Mouse (Mus musculus): ENCODE measurements around the gene Nrd1. TPM values are rescaled to one million over a fixed set of nuclear protein-coding genes. Genes with fewer than 3 reads are reported as not detected.

Nrd1 gene
- polyA plus RNA-seq, 1 experiment from 2014 or later, result 57.2 TPM

DNA sequence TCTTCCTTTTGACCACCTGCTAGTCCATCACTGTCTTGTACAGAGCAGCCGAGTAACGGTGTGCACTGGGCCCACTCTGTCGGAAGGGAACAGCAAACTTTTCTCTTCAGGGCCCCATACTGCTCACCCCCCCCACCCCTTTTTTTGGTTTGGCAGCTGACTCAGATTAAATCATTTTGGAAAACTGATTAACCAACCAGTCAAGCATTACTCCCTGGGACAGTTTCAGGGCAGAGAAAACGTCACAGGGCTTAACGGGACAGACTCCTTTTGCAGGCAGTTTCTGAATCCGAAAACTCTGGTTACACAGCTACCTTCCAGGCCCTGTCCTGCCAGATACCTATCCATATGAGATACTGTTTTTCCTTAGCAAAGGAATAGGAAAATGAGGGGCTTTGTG lies 64.5 kb downstream of the Nrd1 start:
- 86% methylated on average over 6 of the region's 6 CpGs for WGBS
- Histone ChIP-seq H3K4me2 (replicated peaks; ENCODE audit: low read depth, low read length) (no peak overlapping the region), H3K36me3 (ENCODE audit: control insufficient read depth, insufficient read depth, low read length) (peaks cover 81% of the 10 kb centered on the region), H3K4me1 (ENCODE audit: control insufficient read depth, insufficient read depth, low read length) (no peaks in the 10 kb centered on the region), H3K27me3 (ENCODE audit: control insufficient read depth, insufficient read depth, low read length) (no peaks in the 10 kb centered on the region), H3K9ac (ENCODE audit: low read depth, low read length) (no peak overlapping the region), H3K9me3 (ENCODE audit: control insufficient read depth, low read length) (no peaks in the 10 kb centered on the region), H3K4me3 (ENCODE audit: low read length) (no peak overlapping the region), H3K27ac (ENCODE audit: low read depth, low read length) (no peak overlapping the region)
- ATAC-seq (ENCODE audit: low FRiP score, low TSS enrichment), result 0 out of 2 replicates have a peak, but pooled peaks have one; percentile 60

DNA sequence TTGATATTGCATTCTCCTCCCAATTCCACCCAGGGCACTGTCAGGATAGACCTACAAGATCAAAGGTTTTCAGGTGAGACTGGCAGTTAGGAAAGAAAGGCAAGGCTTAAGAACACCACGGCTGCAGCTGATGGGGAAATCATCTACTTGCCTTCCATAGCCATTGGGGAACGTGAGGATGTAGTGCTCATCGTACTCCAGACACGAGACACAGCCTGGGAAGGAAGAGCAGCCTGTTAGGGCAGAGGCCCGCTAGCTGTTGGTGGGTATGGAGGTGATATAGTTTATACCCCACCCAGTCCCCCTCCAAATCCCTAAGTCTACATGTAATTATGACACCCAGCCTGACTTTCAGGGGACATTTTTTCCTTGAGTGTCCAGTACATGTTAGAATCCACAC lies 65.3 kb downstream of the Nrd1 start:
- H3K27me3 ChIP-seq (ENCODE audit: control insufficient read depth, insufficient read depth, low read length), result no peaks in the 10 kb centered on the region
- peaks cover 75% of the 10 kb centered on the region for H3K36me3 ChIP-seq (ENCODE audit: control insufficient read depth, insufficient read depth, low read length)
- no peak for ATAC-seq (ENCODE audit: low FRiP score, low TSS enrichment)
- no peak overlapping the region for H3K4me3 ChIP-seq (ENCODE audit: low read length)
- WGBS, result 93% methylated on average over 5 of the region's 5 CpGs
- no peak overlapping the region for H3K4me2 ChIP-seq (replicated peaks; ENCODE audit: low read depth, low read length)
- no peaks in the 10 kb centered on the region for H3K9me3 ChIP-seq (ENCODE audit: control insufficient read depth, low read length)
- no peaks in the 10 kb centered on the region for H3K4me1 ChIP-seq (ENCODE audit: control insufficient read depth, insufficient read depth, low read length)
- H3K9ac ChIP-seq (ENCODE audit: low read depth, low read length), result no peak overlapping the region
- no peak overlapping the region for H3K27ac ChIP-seq (ENCODE audit: low read depth, low read length)

DNA sequence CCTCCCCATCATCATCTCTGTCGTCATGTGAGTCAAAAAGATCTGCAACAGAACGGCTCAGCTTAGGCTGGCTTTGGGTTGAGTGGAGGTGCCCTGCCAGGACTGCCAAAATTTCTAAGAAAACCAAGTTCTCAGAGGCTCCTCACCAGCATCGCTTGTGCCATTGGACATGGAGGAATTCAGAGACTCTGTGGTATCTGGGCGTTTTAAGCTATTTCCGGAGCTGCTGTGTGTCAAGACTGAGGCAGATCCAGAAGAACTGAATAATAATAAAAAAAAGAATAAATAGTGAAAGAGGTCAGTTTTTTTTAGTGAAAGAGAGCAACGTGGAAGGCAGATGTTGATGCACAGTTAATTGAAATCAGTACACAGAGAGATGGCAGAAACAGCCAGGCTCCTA lies 72.4 kb downstream of the Nrd1 start:
- WGBS, result 89% methylated on average over 6 of the region's 6 CpGs
- H3K4me3 ChIP-seq (ENCODE audit: low read length), result no peak overlapping the region
- no peaks in the 10 kb centered on the region for H3K27me3 ChIP-seq (ENCODE audit: control insufficient read depth, insufficient read depth, low read length)
- H3K27ac ChIP-seq (ENCODE audit: low read depth, low read length), result no peak overlapping the region
- no peaks in the 10 kb centered on the region for H3K9me3 ChIP-seq (ENCODE audit: control insufficient read depth, low read length)
- no peak overlapping the region for H3K4me2 ChIP-seq (replicated peaks; ENCODE audit: low read depth, low read length)
- no peaks in the 10 kb centered on the region for H3K4me1 ChIP-seq (ENCODE audit: control insufficient read depth, insufficient read depth, low read length)
- H3K9ac ChIP-seq (ENCODE audit: low read depth, low read length), result no peak overlapping the region
- peaks cover 28% of the 10 kb centered on the region; the same call in 1 of the 2 replicates for H3K36me3 ChIP-seq (ENCODE audit: control insufficient read depth, insufficient read depth, low read length)
- ATAC-seq (ENCODE audit: low FRiP score, low TSS enrichment), result no peak

DNA sequence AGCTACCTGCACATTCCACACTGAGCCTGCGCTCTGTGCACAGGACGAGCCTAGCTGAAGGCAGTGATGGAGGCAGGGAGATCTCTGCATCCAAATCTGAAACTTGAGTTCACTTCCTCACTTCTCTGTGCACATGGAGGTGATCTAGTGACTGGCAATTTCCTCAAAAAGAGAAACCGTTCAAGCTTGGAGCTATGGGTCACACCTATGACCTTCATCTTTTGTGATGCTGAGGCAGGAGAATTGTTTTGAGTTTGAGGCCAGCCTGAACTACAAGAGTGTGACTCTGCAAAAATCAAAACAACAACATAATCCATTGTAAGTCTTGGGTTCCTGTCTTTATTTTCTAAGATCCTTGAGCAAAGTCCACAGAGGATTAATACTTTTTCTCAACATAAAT lies 72.8 kb downstream of the Nrd1 start:
- H3K9me3 ChIP-seq (ENCODE audit: control insufficient read depth, low read length), result no peaks in the 10 kb centered on the region
- H3K27me3 ChIP-seq (ENCODE audit: control insufficient read depth, insufficient read depth, low read length), result no peaks in the 10 kb centered on the region
- peaks cover 24% of the 10 kb centered on the region; the same call in 1 of the 2 replicates for H3K36me3 ChIP-seq (ENCODE audit: control insufficient read depth, insufficient read depth, low read length)
- no peaks in the 10 kb centered on the region for H3K4me1 ChIP-seq (ENCODE audit: control insufficient read depth, insufficient read depth, low read length)
- no peak for ATAC-seq (ENCODE audit: low FRiP score, low TSS enrichment)
- H3K9ac ChIP-seq (ENCODE audit: low read depth, low read length), result no peak overlapping the region
- 90% methylated on average over 3 of the region's 3 CpGs for WGBS
- no peak overlapping the region for H3K4me2 ChIP-seq (replicated peaks; ENCODE audit: low read depth, low read length)
- H3K27ac ChIP-seq (ENCODE audit: low read depth, low read length), result no peak overlapping the region
- no peak overlapping the region for H3K4me3 ChIP-seq (ENCODE audit: low read length)

DNA sequence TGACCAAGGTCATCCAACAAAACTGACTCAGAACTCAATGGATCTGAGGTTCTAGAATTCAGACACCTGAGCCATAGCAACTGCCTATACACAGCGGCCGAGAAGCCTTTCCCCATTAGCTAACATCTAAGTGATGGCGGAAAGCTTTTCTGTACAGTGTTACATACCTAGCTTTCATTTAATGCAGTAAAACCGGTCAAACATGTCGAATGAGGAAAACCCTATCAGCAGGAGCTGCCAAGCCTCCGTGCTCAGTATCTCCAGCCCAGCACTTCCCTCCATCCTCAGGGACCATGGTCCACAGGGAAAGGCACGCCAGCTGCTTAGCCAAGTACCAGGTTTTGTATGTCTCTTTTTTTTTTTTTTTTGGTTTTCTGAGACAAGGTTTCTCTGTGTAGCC lies 78.5 kb downstream of the Nrd1 start:
- no peaks in the 10 kb centered on the region for H3K27me3 ChIP-seq (ENCODE audit: control insufficient read depth, insufficient read depth, low read length)
- H3K4me3 ChIP-seq (ENCODE audit: low read length), result no peak overlapping the region
- no peak overlapping the region for H3K9ac ChIP-seq (ENCODE audit: low read depth, low read length)
- no peaks in the 10 kb centered on the region for H3K9me3 ChIP-seq (ENCODE audit: control insufficient read depth, low read length)
- H3K4me1 ChIP-seq (ENCODE audit: control insufficient read depth, insufficient read depth, low read length), result no peaks in the 10 kb centered on the region
- H3K4me2 ChIP-seq (replicated peaks; ENCODE audit: low read depth, low read length), result no peak overlapping the region
- peaks cover 10% of the 10 kb centered on the region; the same call in 1 of the 2 replicates for H3K36me3 ChIP-seq (ENCODE audit: control insufficient read depth, insufficient read depth, low read length)
- 85% methylated on average over 7 of the region's 7 CpGs for WGBS
- ATAC-seq (ENCODE audit: low FRiP score, low TSS enrichment), result no peak
- H3K27ac ChIP-seq (ENCODE audit: low read depth, low read length), result no peak overlapping the region

DNA sequence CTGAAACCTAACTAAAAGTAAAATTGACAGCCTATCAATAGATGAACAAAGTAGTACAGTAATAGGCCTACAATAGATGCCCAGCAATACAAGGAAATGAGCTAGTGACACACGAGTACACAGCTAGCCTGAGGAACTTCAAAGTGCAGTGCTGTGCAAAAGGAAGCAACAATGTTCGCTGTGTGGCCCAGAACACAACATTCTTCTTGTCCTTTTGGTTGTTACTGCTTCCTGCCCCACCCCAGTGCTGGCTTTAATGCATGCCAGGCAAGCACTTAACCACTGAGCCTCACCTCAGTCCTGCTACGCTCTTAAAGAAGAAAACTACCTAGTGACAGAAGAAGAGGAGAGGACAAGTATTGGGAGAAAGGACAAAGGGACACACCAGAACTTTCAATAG lies 79.2 kb downstream of the Nrd1 start:
- Histone ChIP-seq H3K9ac (ENCODE audit: low read depth, low read length) (no peak overlapping the region), H3K4me3 (ENCODE audit: low read length) (no peak overlapping the region), H3K4me1 (ENCODE audit: control insufficient read depth, insufficient read depth, low read length) (no peaks in the 10 kb centered on the region), H3K4me2 (replicated peaks; ENCODE audit: low read depth, low read length) (no peak overlapping the region), H3K36me3 (ENCODE audit: control insufficient read depth, insufficient read depth, low read length) (peaks cover 10% of the 10 kb centered on the region; the same call in 1 of the 2 replicates), H3K27ac (ENCODE audit: low read depth, low read length) (peak overlapping the region; percentile 42; the same call in 1 of the 2 replicates), H3K9me3 (ENCODE audit: control insufficient read depth, low read length) (no peaks in the 10 kb centered on the region), H3K27me3 (ENCODE audit: control insufficient read depth, insufficient read depth, low read length) (no peaks in the 10 kb centered on the region)
- no peak for ATAC-seq (ENCODE audit: low FRiP score, low TSS enrichment)
- WGBS, result 64% methylated on average over 3 of the region's 3 CpGs

DNA sequence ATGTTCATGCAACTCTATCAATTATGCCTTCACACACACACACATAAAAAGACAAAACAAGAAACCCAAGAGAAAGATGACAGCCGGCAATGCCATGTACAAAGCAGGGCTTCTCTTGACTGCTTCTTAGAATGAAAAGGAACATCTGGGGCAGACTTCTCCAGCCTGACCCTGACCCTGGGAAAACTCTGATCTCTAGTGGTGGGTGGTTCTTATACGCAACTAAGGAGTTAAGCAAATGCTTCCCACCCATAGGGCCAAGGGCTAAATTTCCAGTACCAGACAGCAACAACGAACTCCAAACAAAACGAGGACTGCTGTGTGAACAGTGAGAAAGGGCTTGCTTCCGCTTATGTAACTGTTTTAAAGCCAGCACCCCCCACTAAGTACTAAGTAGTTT lies 79.7 kb downstream of the Nrd1 start:
- Histone ChIP-seq H3K9me3 (ENCODE audit: control insufficient read depth, low read length) (no peaks in the 10 kb centered on the region), H3K4me1 (ENCODE audit: control insufficient read depth, insufficient read depth, low read length) (no peaks in the 10 kb centered on the region), H3K4me3 (ENCODE audit: low read length) (no peak overlapping the region), H3K36me3 (ENCODE audit: control insufficient read depth, insufficient read depth, low read length) (peaks cover 10% of the 10 kb centered on the region; the same call in 1 of the 2 replicates), H3K27ac (ENCODE audit: low read depth, low read length) (peak overlapping the region; percentile 42; the same call in 1 of the 2 replicates), H3K27me3 (ENCODE audit: control insufficient read depth, insufficient read depth, low read length) (no peaks in the 10 kb centered on the region), H3K4me2 (replicated peaks; ENCODE audit: low read depth, low read length) (no peak overlapping the region), H3K9ac (ENCODE audit: low read depth, low read length) (no peak overlapping the region)
- WGBS, result 57% methylated on average over 5 of the region's 5 CpGs
- no peak for ATAC-seq (ENCODE audit: low FRiP score, low TSS enrichment)

DNA sequence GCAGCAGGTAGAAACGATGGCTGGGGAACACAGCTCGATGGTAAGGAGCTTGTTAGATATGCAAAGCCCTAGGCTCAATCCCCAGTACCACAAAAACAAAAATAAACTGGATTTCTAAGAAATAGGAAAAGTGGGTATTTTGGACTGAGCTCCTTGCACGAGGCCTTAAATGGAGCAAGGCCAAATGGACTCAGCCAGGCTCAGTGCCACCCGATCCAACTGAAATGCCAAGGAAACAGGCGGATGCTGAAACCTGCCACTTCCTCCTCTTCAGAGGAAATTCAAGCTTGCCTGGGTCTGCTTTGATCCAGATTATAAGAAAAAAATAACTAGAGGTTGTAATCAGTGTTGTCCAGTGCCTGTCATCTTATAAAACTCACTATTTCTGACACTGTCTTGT lies 88.7 kb downstream of the Nrd1 start:
- Histone ChIP-seq H3K4me3 (ENCODE audit: low read length) (no peak overlapping the region), H3K27ac (ENCODE audit: low read depth, low read length) (no peak overlapping the region), H3K4me2 (replicated peaks; ENCODE audit: low read depth, low read length) (no peak overlapping the region), H3K36me3 (ENCODE audit: control insufficient read depth, insufficient read depth, low read length) (no peaks in the 10 kb centered on the region), H3K27me3 (ENCODE audit: control insufficient read depth, insufficient read depth, low read length) (no peaks in the 10 kb centered on the region), H3K4me1 (ENCODE audit: control insufficient read depth, insufficient read depth, low read length) (0 out of 2 replicates have a peak, but pooled peaks cover 6% of the 10 kb centered on the region), H3K9me3 (ENCODE audit: control insufficient read depth, low read length) (no peaks in the 10 kb centered on the region), H3K9ac (ENCODE audit: low read depth, low read length) (no peak overlapping the region)
- ATAC-seq (ENCODE audit: low FRiP score, low TSS enrichment), result no peak
- WGBS, result 93% methylated on average over 5 of the region's 5 CpGs

DNA sequence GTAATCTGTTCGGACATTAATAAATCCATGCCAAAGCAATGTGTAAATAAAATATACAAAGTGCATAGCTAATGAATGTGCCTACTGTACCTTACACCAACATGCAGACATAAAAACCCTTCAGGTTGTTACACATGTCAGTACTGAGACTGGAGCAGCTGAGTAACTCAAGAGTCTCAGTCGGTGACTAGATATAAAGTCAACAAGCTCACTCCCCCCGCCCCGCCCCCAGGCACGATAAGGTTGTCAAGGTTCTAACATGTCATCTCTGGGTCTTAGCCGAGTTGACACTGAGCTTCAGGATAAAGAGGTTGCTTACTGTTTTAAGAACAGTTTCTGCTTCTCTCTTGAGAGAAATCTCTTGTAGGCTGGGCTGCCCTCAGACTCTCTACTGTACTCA lies 89.5 kb downstream of the Nrd1 start:
- Histone ChIP-seq H3K27me3 (ENCODE audit: control insufficient read depth, insufficient read depth, low read length) (no peaks in the 10 kb centered on the region), H3K9me3 (ENCODE audit: control insufficient read depth, low read length) (no peaks in the 10 kb centered on the region), H3K4me2 (replicated peaks; ENCODE audit: low read depth, low read length) (no peak overlapping the region), H3K9ac (ENCODE audit: low read depth, low read length) (no peak overlapping the region), H3K27ac (ENCODE audit: low read depth, low read length) (no peak overlapping the region), H3K4me3 (ENCODE audit: low read length) (no peak overlapping the region), H3K36me3 (ENCODE audit: control insufficient read depth, insufficient read depth, low read length) (no peaks in the 10 kb centered on the region; the same call in 1 of the 2 replicates), H3K4me1 (ENCODE audit: control insufficient read depth, insufficient read depth, low read length) (0 out of 2 replicates have a peak, but pooled peaks cover 6% of the 10 kb centered on the region)
- no peak for ATAC-seq (ENCODE audit: low FRiP score, low TSS enrichment)
- 58% methylated on average over 6 of the region's 6 CpGs for WGBS
